Mouse (Mus musculus) heart, adult 2 months (tissue): Measurements from ENCODE around the gene Gpr62. TPM values are rescaled to one million over a fixed set of nuclear protein-coding genes. Genes with fewer than 3 reads are reported as not detected.

Experiments
- DNase-seq, 2 experiments: peaks; one replicate each; pipeline ENCODE4 v3.0.0; 2021
- H3K27ac ChIP-seq: fragments of 200-600 bp; 2 replicates; pipeline ENCODE4 v1.8.1; 2022
- H3K27me3 ChIP-seq: fragments of 200-500 bp; 2 replicates; pipeline ENCODE4 v1.6.1; 2012; ENCODE audit warnings: mild to moderate bottlenecking, low read length, inconsistent platforms, mixed read lengths; ENCODE audit not compliant: control insufficient read depth, insufficient read depth
- H3K36me3 ChIP-seq: fragments of 200-500 bp; 2 replicates; pipeline ENCODE4 v1.6.1; 2012; ENCODE audit warnings: low read length, inconsistent platforms; ENCODE audit not compliant: control insufficient read depth, insufficient read depth
- H3K4me1 ChIP-seq: fragments of 200-500 bp; 2 replicates; pipeline ENCODE4 v1.6.1; 2011; ENCODE audit warnings: low read length; ENCODE audit not compliant: control insufficient read depth, insufficient read depth
- H3K4me3 ChIP-seq: fragments of 200-600 bp; 2 replicates; pipeline ENCODE4 v1.8.1; 2022
- H3K79me2 ChIP-seq: fragments of 200-500 bp; replicated peaks from 2 replicates; pipeline ENCODE4 v1.6.1; 2012; ENCODE audit warnings: mild to moderate bottlenecking, inconsistent platforms, low read length, moderate library complexity, mixed read lengths; ENCODE audit not compliant: control insufficient read depth, insufficient read depth
- H3K9ac ChIP-seq: fragments of 200-500 bp; 2 replicates; pipeline ENCODE4 v1.6.1; 2012; ENCODE audit warnings: low read depth, mild to moderate bottlenecking, control low read depth, inconsistent platforms, low read length, mixed read lengths
- CTCF ChIP-seq: fragments of 200-600 bp; IDR thresholded peaks from 2 replicates; pipeline ENCODE4 v1.8.1; 2022; ENCODE audit warnings: antibody characterized with exemption, mild to moderate bottlenecking, moderate library complexity
- EP300 ChIP-seq: fragments of 200-500 bp; IDR thresholded peaks from 2 replicates; pipeline ENCODE4 v1.6.1; 2011; ENCODE audit warnings: low read depth, low read length, control low read depth; ENCODE audit not compliant: insufficient read depth
- POLR2A ChIP-seq: fragments of 200-500 bp; IDR thresholded peaks from 2 replicates; pipeline ENCODE4 v1.6.1; 2011; ENCODE audit warnings: mild to moderate bottlenecking, low read depth, low read length, control low read depth; ENCODE audit not compliant: insufficient read depth
- WGBS: fragments of 180-500 bp; shearing (Covaris S2); methylation state at CpG from one replicate; pipeline ENCODE4 v1.1.7; 2018; 5-methylcytosine and 5-hydroxymethylcytosine counted together
- intact Hi-C: fragments of 180-260 bp; cut with DNase I; formaldehyde crosslinking; loops from one replicate; pipeline ENCODE4 v1.15.1; 2025
- polyA plus RNA-seq: library from polyadenylated mRNA; depleted of rRNA; stranded (reverse); fragments of >200 nt; gene quantifications from 2 replicates; pipeline ENCODE4 v1.2.3, GENCODE M21; 2012; rRNA removed
- total RNA-seq, 2 experiments: library from RNA; stranded (reverse); gene quantifications; 2 replicates each; pipeline ENCODE4 v1.2.3; 2021

Gpr62 gene
- total and polyA plus RNA-seq, 3 experiments = not detected

DNA sequence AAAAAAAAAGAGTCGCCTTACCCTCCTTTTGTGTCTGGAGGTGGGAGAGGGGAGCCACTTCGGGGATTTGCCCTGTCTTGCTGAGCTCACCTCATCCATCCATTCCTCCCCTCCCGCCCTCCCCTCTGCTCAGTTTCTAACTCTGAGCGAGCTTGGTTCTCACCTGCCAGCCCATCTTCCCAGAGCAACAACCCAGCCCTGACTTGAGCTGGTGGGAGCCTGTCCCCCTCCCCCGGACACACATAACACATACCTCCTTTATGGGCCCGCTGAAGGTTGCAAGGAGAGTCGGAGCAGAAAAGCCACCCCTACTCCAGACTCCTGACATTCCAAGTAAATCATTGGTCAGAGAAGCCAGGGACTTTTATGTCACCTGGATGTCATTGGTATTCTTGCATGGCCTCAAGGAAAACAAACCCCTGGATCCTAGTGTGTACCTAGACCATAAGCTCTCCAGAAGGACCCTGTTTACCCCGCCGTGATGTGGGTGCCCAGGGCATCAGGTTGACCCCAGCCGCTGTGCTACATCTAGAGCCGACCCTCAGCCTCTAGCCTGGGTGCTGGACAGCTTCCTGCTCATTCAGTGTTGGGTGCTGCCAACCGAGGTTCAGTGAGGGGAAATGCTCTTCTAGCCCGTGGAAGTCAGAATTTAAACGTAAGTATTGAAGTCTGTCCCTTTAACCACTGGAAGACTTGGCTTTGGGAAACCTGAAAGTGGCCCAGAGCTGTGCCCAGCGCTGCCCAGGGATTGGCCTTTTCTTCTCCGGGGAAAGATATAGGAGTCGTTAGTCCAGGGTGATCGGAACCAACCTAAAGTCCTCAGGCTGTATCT, 44.5 kb downstream of the Gpr62 start:
- peak overlapping the region; percentile 17; the same call in 1 of the 2 replicates for H3K4me3 ChIP-seq
- intact Hi-C loops = loop anchor here (1.0 kb wide), 3 partner anchors 72 to 132 kb away; no protein-coding TSS in a partner anchor
- 33% methylated on average over 18 of the region's 18 CpGs for WGBS

DNA sequence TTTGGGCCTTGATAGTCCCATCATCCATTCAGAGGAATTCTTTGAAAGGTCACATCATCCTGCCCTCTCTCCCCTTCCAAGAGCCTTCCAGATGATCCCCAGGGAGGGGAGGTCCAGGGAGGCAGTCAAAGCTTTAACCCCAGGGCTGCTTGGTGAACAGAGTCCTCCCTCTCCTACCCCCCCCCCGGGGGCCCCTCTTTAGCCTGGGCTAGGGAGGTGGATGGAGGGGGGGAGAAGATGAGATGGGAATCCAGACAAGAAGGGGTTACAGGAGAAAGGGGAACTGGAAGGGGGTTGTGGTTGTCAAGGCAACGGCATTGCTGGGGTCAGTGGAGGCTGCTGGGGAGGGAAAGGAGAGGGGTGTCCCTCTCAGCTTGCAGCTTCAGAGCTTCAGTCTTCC, 45.1 kb downstream of the Gpr62 start:
- DNase-seq = no peak
- TF ChIP-seq CTCF (no peak), EP300 (no peak), POLR2A (no peak)
- H3K27ac ChIP-seq = no peak overlapping the region
- no peaks in the 10 kb centered on the region for H3K79me2 ChIP-seq
- WGBS = 15% methylated on average over 2 of the region's 2 CpGs
- no peak overlapping the region for H3K4me3 ChIP-seq
- H3K36me3 ChIP-seq = no peaks in the 10 kb centered on the region
- H3K4me1 ChIP-seq = peaks cover 16% of the 10 kb centered on the region
- no peaks in the 10 kb centered on the region for H3K27me3 ChIP-seq
- H3K9ac ChIP-seq = no peak overlapping the region
- intact Hi-C loops = loop anchor here (1.0 kb wide), 3 partner anchors 71 to 131 kb away; no protein-coding TSS in a partner anchor

More for the DNA sequence above, 44.5 kb downstream of the Gpr62 start:
- DNase-seq = no peak
- Histone ChIP-seq H3K79me2 (no peaks in the 10 kb centered on the region), H3K27ac (peak overlapping the region; percentile 26; the same call in 1 of the 2 replicates), H3K4me1 (peaks cover 16% of the 10 kb centered on the region), H3K27me3 (no peaks in the 10 kb centered on the region), H3K9ac (no peak overlapping the region), H3K36me3 (no peaks in the 10 kb centered on the region)
- no peak for TF ChIP-seq EP300
- TF ChIP-seq POLR2A = no peak
- no peak for TF ChIP-seq CTCF

DNA sequence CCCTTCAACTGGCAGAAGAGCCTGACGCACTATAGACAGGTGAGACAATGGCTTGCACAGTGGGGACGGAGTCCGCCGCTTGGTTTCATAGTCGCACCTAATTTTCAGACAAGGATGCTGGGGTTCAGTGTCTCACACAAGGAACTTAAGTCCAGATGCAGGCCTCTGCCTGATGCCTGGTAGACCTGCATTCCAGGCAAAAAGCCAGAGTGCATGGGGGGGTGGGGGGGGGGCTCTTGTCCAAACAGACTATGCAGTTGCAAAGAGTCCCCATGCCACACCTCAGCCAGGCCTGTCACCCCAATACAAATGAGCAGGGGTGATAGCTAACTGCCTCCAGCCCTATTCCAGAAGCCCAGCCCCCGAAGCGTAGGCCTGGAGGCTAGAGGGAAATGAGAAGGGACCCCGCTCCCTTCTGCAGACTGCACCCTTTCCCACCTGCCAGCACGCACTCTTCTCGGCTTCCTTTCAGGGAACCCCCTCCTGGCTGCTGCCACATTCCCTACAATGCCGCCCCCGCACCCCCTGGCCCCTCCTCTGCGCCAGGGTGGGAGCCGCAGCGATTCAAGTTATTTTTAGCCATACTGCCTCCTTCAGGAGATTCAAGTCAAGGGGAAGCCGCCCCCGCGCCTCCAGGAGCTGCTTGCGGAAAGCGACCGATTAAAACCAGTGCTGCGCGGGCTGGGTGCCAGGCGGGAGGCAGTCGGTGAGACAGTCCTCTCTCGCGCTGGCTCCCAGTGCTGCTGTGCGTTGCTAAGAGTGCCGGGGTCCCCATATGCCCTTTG, 47.7 kb downstream of the Gpr62 start:
- Histone ChIP-seq H3K4me3 (peak overlapping the region; percentile 28; the same call in 1 of the 2 replicates), H3K9ac (peak overlapping the region; percentile 69), H3K27me3 (no peaks in the 10 kb centered on the region), H3K4me1 (peaks cover 16% of the 10 kb centered on the region), H3K36me3 (no peaks in the 10 kb centered on the region), H3K27ac (peak overlapping the region; percentile 74), H3K79me2 (no peaks in the 10 kb centered on the region)
- 16% methylated on average over 29 of the region's 29 CpGs for WGBS
- intact Hi-C loops = loop anchor here (1.0 to 2.0 kb wide), 2 partner anchors 31 to 51 kb away; no protein-coding TSS in a partner anchor
- TF ChIP-seq CTCF (peak; percentile 68), POLR2A (0 out of 2 replicates have a peak, but pooled peaks have one; percentile 41), EP300 (no peak)
- DNase-seq = peak; percentile 84 to 86

DNA sequence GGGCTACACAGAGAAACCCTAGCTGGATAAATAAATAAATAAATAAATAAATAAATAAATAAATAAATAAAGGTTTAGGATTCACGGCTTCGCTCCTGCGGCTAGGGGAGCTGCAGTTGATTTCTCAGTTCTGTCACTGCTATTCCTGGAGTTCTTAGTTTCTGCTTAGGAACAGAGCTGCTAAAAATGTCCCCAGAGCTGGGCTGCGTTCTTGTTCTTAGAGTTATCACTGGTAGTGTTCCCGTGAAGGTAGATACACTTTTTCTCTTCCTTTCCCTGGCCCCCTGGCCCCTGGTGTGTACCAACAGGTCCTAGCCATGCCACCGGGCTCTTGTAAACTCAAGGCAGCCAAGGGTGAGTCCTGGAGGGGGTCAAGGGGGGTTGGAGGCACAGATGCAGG, 48.9 kb downstream of the Gpr62 start:
- intact Hi-C loops = loop anchor here (2.0 kb wide), 1 partner anchor 30 kb away; no protein-coding TSS in a partner anchor
- WGBS = 56% methylated on average over 6 of the region's 6 CpGs
- no peak for TF ChIP-seq POLR2A
- TF ChIP-seq CTCF = no peak
- no peak for TF ChIP-seq EP300

More for the DNA sequence above, 48.9 kb downstream of the Gpr62 start:
- H3K4me1 ChIP-seq = peaks cover 16% of the 10 kb centered on the region
- no peaks in the 10 kb centered on the region for H3K36me3 ChIP-seq
- no peaks in the 10 kb centered on the region for H3K79me2 ChIP-seq
- no peaks in the 10 kb centered on the region for H3K27me3 ChIP-seq
- H3K27ac ChIP-seq = no peak overlapping the region; the same call in 1 of the 2 replicates
- H3K4me3 ChIP-seq = no peak overlapping the region
- no peak overlapping the region for H3K9ac ChIP-seq
- no peak for DNase-seq

Other genes starting within 250 kb of the Gpr62 start
- under 1 TPM; 0.39 to 0.47 TPM for gene Tlr9, start 243.3 kb downstream of the Gpr62 start, total RNA-seq
- 1.1 and 1.9 TPM in 2 replicates for gene Tlr9, start 243.3 kb downstream of the Gpr62 start, polyA plus RNA-seq
- 100 to 1,000 TPM; 438 to 443 TPM for gene Alas1, start 217.3 kb downstream of the Gpr62 start, total RNA-seq
- 382 and 470 TPM in 2 replicates for gene Alas1, start 217.3 kb downstream of the Gpr62 start, polyA plus RNA-seq
- 1 to 10 TPM; 3.2 to 4.0 TPM for gene Poc1a, start 184.9 kb downstream of the Gpr62 start, total RNA-seq
- gene Poc1a, start 184.9 kb downstream of the Gpr62 start, polyA plus RNA-seq = 5.9 and 6.2 TPM in 2 replicates
- 10 to 100 TPM; 47.6 to 64.9 TPM for gene Dusp7, start 97.3 kb downstream of the Gpr62 start, total RNA-seq
- 102 and 118 TPM in 2 replicates for gene Dusp7, start 97.3 kb downstream of the Gpr62 start, polyA plus RNA-seq
- 100 to 1,000 TPM; 251 to 296 TPM for gene Rpl29, start 36.5 kb downstream of the Gpr62 start, total RNA-seq
- gene Rpl29, start 36.5 kb downstream of the Gpr62 start, polyA plus RNA-seq = 247 and 287 TPM in 2 replicates
- 10 to 100 TPM; 20.1 to 26.7 TPM for gene Acy1, start 27.6 kb downstream of the Gpr62 start, total RNA-seq
- 12.0 and 12.5 TPM in 2 replicates for gene Acy1, start 27.6 kb downstream of the Gpr62 start, polyA plus RNA-seq
- 1 to 10 TPM; 6.6 to 6.8 TPM for gene Abhd14b, start 18.5 kb downstream of the Gpr62 start, total RNA-seq
- gene Abhd14b, start 18.5 kb downstream of the Gpr62 start, polyA plus RNA-seq = 27.8 and 34.8 TPM in 2 replicates
- 10 to 100 TPM; 18.7 to 21.8 TPM for gene Abhd14a, start 18.3 kb downstream of the Gpr62 start, total RNA-seq
- gene Abhd14a, start 18.3 kb downstream of the Gpr62 start, polyA plus RNA-seq = 33.2 and 43.0 TPM in 2 replicates
- gene Pcbp4, start 12.6 kb downstream of the Gpr62 start, total RNA-seq = 10 to 100 TPM; 70.0 to 74.6 TPM
- 92.8 and 95.8 TPM in 2 replicates for gene Pcbp4, start 12.6 kb downstream of the Gpr62 start, polyA plus RNA-seq
- 10 to 100 TPM; 18.9 to 23.4 TPM for gene Rrp9, start 10.0 kb upstream of the Gpr62 start, total RNA-seq
- 21.0 and 22.3 TPM in 2 replicates for gene Rrp9, start 10.0 kb upstream of the Gpr62 start, polyA plus RNA-seq
- 10 to 100 TPM; 29.4 to 31.2 TPM for gene Parp3, start 11.0 kb upstream of the Gpr62 start, total RNA-seq
- gene Parp3, start 11.0 kb upstream of the Gpr62 start, polyA plus RNA-seq = 35.1 and 46.7 TPM in 2 replicates
- not detected for gene Iqcf1, start 34.0 kb upstream of the Gpr62 start, total RNA-seq
- gene Iqcf1, start 34.0 kb upstream of the Gpr62 start, polyA plus RNA-seq = 0.37 TPM in 1 of 2 replicates, not detected in the other
- not detected for gene Iqcf5, start 48.6 kb upstream of the Gpr62 start, total RNA-seq
- gene Iqcf5, start 48.6 kb upstream of the Gpr62 start, polyA plus RNA-seq = not detected in 2 replicates
- not detected for gene Iqcf3, start 95.7 kb upstream of the Gpr62 start, total RNA-seq
- gene Iqcf3, start 95.7 kb upstream of the Gpr62 start, polyA plus RNA-seq = 0.15 TPM in 1 of 2 replicates, not detected in the other
- gene Iqcf4, start 105.1 kb upstream of the Gpr62 start, total RNA-seq = not detected
- gene Iqcf4, start 105.1 kb upstream of the Gpr62 start, polyA plus RNA-seq = not detected in 2 replicates
- not detected for gene Iqcf6, start 160.6 kb upstream of the Gpr62 start, total RNA-seq
- gene Iqcf6, start 160.6 kb upstream of the Gpr62 start, polyA plus RNA-seq = not detected in 2 replicates
- not detected for gene Grm2, start 190.1 kb upstream of the Gpr62 start, total RNA-seq
- 0.09 TPM in 1 of 2 replicates, not detected in the other for gene Grm2, start 190.1 kb upstream of the Gpr62 start, polyA plus RNA-seq
- 10 to 100 TPM; 40.3 to 47.6 TPM for gene Tex264, start 220.0 kb upstream of the Gpr62 start, total RNA-seq
- 62.1 and 69.2 TPM in 2 replicates for gene Tex264, start 220.0 kb upstream of the Gpr62 start, polyA plus RNA-seq